Mouse (Mus musculus) megakaryocyte, embryonic 14.5 days (primary cell): ENCODE measurements around the gene Zfp940.

Experiments used
- FLI1 ChIP-seq: IDR thresholded peaks from 2 replicates; pipeline ENCODE4 v1.6.1; 2012; ENCODE audit warnings: low read length, inconsistent platforms, mixed read lengths
- GATA1 ChIP-seq: IDR thresholded peaks from 3 replicates; pipeline ENCODE4 v1.6.1; 2012; ENCODE audit warnings: mixed read lengths, low read length, inconsistent platforms, borderline replicate concordance

GRCm38 (mm10) chr7:29839256-29839655 lies 14.2 kb downstream of the Zfp940 start:
- TF ChIP-seq GATA1 (no peak), FLI1 (no peak)
